Comparison of ENCODE assay signal across 9 mouse cellular contexts in the genomic region with DNA sequence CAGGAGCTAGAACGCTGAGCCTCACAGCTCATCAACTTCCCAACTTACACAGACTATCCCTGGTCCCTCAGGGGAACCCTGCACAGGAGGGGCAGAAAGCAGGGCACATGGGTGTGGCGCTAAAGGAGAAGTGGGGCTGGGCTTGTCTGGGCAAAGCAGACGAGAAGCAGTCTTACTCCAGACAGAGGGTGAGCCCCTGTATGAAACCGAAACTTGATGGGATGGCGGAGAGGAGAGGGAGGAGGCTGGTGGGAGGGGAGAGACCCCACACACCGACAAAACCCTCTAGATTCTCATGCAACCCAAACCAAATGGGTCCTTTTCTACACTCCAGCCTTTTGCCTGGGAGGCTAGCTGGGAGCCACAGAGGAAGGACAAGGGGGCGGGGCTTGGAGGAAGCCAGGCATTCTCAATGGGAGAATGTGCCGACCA. TPM values are rescaled to one million over a fixed set of nuclear protein-coding genes. Genes with fewer than 3 reads are reported as not detected.
A peak's percentile ranks its signal among the peaks of the same experiment; 100 is the strongest.
DNase-seq lines count a peak whose midpoint lies in the region; ATAC-seq lines count a peak whose summit lies in the region.
"Had no signal": no experiment of that assay in that cellular context is flagged by ENCODE, and none has a peak within 500 bp of the region (broad histone marks: within the 10 kb centered on the region; RNA-seq: fewer than 3 reads in every experiment).

No protein-coding gene starts in this region.

- H3K4me1 ChIP-seq in kidney, embryonic 15.5 days: peaks cover 59% of the 10 kb centered on the region

- peaks cover 6% of the 10 kb centered on the region; the same call in 1 of the 2 replicates for H3K27me3 ChIP-seq in kidney, embryonic 15.5 days

- peak; percentile 97 for ATAC-seq in granulocyte monocyte progenitor cell, adult 5-6 weeks (replicated peaks; ENCODE audit: poor library complexity, severe bottlenecking)
- ATAC-seq in kidney, embryonic 15.5 days (replicated peaks; ENCODE audit: low FRiP score): no peak
- ATAC-seq in activated CD4-positive, CD25-positive, alpha-beta regulatory T cell, adult 4 months: no peak

- 9% methylated on average over 8 of the region's 8 CpGs for WGBS in kidney, embryonic 15.5 days
- 3% methylated on average over 8 of the region's 8 CpGs for WGBS in macrophage (ENCODE audit: missing documents)

- no peak overlapping the region for H3K9ac ChIP-seq in kidney, embryonic 15.5 days

- H3K4me2 ChIP-seq in kidney, embryonic 15.5 days: peak overlapping the region; percentile 57

- no peaks in the 10 kb centered on the region for H3K9me3 ChIP-seq in kidney, embryonic 15.5 days (replicated peaks)

- no peaks in the 10 kb centered on the region for H3K36me3 ChIP-seq in kidney, embryonic 15.5 days
- no peaks in the 10 kb centered on the region for H3K36me3 ChIP-seq in macrophage (ENCODE audit: inconsistent target)

- DNase-seq in urinary bladder, postnatal 14 days (ENCODE audit: low spot score): peak; percentile 59
- no peak for DNase-seq in urinary bladder, postnatal 10 days (ENCODE audit: low spot score)
- no peak for DNase-seq in adrenal gland, adult 18-20 months (ENCODE audit: low spot score in 2 of 2)
- DNase-seq in left cerebral cortex, adult 18-20 months (ENCODE audit: low spot score in 2 of 2): no peak

- peak overlapping the region; percentile 30 for H3K4me3 ChIP-seq in kidney, embryonic 15.5 days (replicated peaks)
- H3K4me3 ChIP-seq in macrophage (ENCODE audit: inconsistent target): peak overlapping the region; percentile 34

- no peaks in the 10 kb centered on the region for H3K79me2 ChIP-seq in macrophage (ENCODE audit: inconsistent target)

- no peak overlapping the region for H3K27ac ChIP-seq in kidney, embryonic 15.5 days
- peak overlapping the region; percentile 38 for H3K27ac ChIP-seq in macrophage

RNA-seq across cellular contexts. Expression of a gene that starts 28.3 kb away (rescaled TPM):
- total RNA-seq in granulocyte monocyte progenitor cell, adult 5-6 weeks (2014; fragmentation: Nextera tagmentation): not detected in 2 replicates
- not detected in 2 replicates for total RNA-seq in granulocyte monocyte progenitor cell, adult 5-6 weeks (2017)
- polyA plus RNA-seq in kidney, embryonic 15.5 days (2015; fragmentation: Nextera tagmentation; extraction: Ambion mirVana): 2.0 and 3.4 TPM in 2 replicates
- total RNA-seq in macrophage (2018; cell fraction: chromatin; rRNA removed): not detected
- not detected for total RNA-seq in macrophage (2018; cell fraction: cytosol; rRNA removed)
- total RNA-seq in macrophage (2018; cell fraction: nucleus; rRNA removed): not detected
- not detected in 3 replicates for polyA plus RNA-seq in macrophage (2018)
- total RNA-seq in adrenal gland, adult 18-20 months (2021): not detected
- not detected for polyA plus RNA-seq in activated CD4-positive, CD25-positive, alpha-beta regulatory T cell, adult 4 months (2017; shearing (Covaris generic))
- 1 to 10 TPM; 1.0 to 1.8 TPM for total RNA-seq in left cerebral cortex, adult 18-20 months (2021)
- polyA plus RNA-seq: gonadal fat pad, adult 2 months had no signal

RNA-seq across cellular contexts. Expression of a gene that starts 50.3 kb away (rescaled TPM):
- 5.7 and 8.4 TPM in 2 replicates for total RNA-seq in granulocyte monocyte progenitor cell, adult 5-6 weeks (2014; fragmentation: Nextera tagmentation)
- total RNA-seq in granulocyte monocyte progenitor cell, adult 5-6 weeks (2017): 21.9 and 29.1 TPM in 2 replicates
- 4.9 and 6.2 TPM in 2 replicates for polyA plus RNA-seq in kidney, embryonic 15.5 days (2015; fragmentation: Nextera tagmentation; extraction: Ambion mirVana)
- 10 to 100 TPM in 18 of 26 experiments, 1 to 10 TPM in 8; 1.6 to 50.0 (median 19.8) TPM for total RNA-seq in macrophage (2018; cell fraction: chromatin; rRNA removed)
- 10 to 100 TPM; 15.3 to 55.2 (median 27.9) TPM for total RNA-seq in macrophage (2018; cell fraction: cytosol; rRNA removed)
- total RNA-seq in macrophage (2018; cell fraction: nucleus; rRNA removed): 10 to 100 TPM in 25 of 26 experiments, 1 to 10 TPM in 1; 5.2 to 72.9 (median 33.9) TPM
- polyA plus RNA-seq in macrophage (2018): 10.9 to 33.9 TPM (median 26.1 TPM) in 3 replicates
- 10 to 100 TPM; 11.9 to 15.2 TPM for total RNA-seq in adrenal gland, adult 18-20 months (2021)
- 10 to 100 TPM; 12.5 to 13.9 TPM for polyA plus RNA-seq in activated CD4-positive, CD25-positive, alpha-beta regulatory T cell, adult 4 months (2017; shearing (Covaris generic))
- total RNA-seq in left cerebral cortex, adult 18-20 months (2021): 100 to 1,000 TPM in 1 of 2 experiments, 10 to 100 TPM in 1; 87.4 to 101 TPM

RNA-seq across cellular contexts. Expression of a gene that starts 50.5 kb away (rescaled TPM):
- not detected in 2 replicates for total RNA-seq in granulocyte monocyte progenitor cell, adult 5-6 weeks (2014; fragmentation: Nextera tagmentation)
- not detected in 2 replicates for total RNA-seq in granulocyte monocyte progenitor cell, adult 5-6 weeks (2017)
- 0.60 and 0.65 TPM in 2 replicates for polyA plus RNA-seq in kidney, embryonic 15.5 days (2015; fragmentation: Nextera tagmentation; extraction: Ambion mirVana)
- total RNA-seq in macrophage (2018; cell fraction: chromatin; rRNA removed): 1 to 10 TPM in 2 of 26 experiments, under 1 TPM in 7, not detected in 17; 0.30 to 1.3 (median 0.70) TPM
- under 1 TPM; 0.15 to 0.62 (median 0.30) TPM for total RNA-seq in macrophage (2018; cell fraction: cytosol; rRNA removed)
- total RNA-seq in macrophage (2018; cell fraction: nucleus; rRNA removed): 1 to 10 TPM in 3 of 26 experiments, under 1 TPM in 11, not detected in 12; 0.22 to 2.9 (median 0.56) TPM
- 0.40 to 0.56 TPM in 2 of 3 replicates, not detected in the other for polyA plus RNA-seq in macrophage (2018)
- under 1 TPM; 0.29 to 0.89 TPM for total RNA-seq in adrenal gland, adult 18-20 months (2021)
- polyA plus RNA-seq in activated CD4-positive, CD25-positive, alpha-beta regulatory T cell, adult 4 months (2017; shearing (Covaris generic)): under 1 TPM in 1 of 2 experiments, not detected in 1; 0.22 TPM
- total RNA-seq in left cerebral cortex, adult 18-20 months (2021): 1 to 10 TPM; 1.0 to 1.8 TPM
